Mouse (Mus musculus) monocyte, adult 5-6 weeks (primary cell): ENCODE results near the gene Olfr1510. TPM values are rescaled to one million over a fixed set of nuclear protein-coding genes. Genes with fewer than 3 reads are reported as not detected.
"Not testable (repeated sequence)": the region's sequence is repeated elsewhere in the genome, so short reads cannot be mapped to it uniquely, and the experiment has no call there.

Source experiments
- ATAC-seq: fragments of 153-309, 156-312 bp; replicated peaks from 2 replicates; pipeline ENCODE4 v1.8.0; 2017; ENCODE audit warnings: mild to moderate bottlenecking; ENCODE audit not compliant: low TSS enrichment, insufficient number of reproducible peaks, severe bottlenecking, poor library complexity, low FRiP score
- total RNA-seq: library from RNA; stranded (forward); fragments of 200-1000, 200-491, 200-594 nt; gene quantifications from 3 replicates; pipeline ENCODE4 v1.2.3, GENCODE M21; 2017

Olfr1510 gene
- total RNA-seq = not detected in 3 replicates

DNA sequence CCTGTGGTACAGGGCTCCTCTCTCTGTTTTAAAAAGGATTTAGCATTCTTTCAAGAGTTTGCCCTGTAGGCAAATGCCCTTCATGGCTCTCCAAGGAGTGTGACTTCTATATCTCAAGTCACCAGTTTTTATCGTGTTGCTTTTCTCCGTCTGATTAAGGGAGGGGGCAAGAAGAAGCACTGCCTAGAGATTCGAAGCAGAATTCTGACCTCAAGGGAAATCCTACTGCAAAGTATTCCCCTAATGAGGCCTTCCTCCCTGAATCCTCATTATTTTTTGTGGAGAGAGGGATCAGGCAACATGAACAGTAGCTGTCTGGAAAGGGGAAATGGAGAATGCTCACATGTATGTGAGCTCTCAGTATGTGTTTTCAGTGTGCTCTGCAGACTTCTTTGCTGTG, at the start of gene Olfr1510:
Gene Olfr1510, minus strand, starts transcription at position 101 of the 400 bp plus-strand sequence.
- no peak for ATAC-seq

DNA sequence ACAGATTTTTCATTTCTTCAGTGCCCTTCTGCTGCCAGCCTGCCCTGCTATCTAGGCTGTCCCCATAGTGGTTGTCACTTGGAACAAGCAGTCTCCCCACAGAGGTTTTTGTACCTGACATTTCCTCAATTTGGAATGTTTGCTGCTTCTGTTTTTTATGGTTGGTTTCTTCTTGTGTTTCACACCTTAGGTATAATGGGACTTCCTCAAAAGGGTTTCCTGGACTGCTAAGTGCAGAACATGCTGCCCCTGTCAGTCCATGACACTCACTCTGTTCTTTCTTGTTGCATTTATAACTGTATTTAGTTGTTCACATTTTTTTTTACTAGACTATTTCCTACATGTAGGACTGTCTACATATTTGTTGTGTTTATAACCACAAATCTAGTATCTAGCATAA, 47.8 kb upstream of the Olfr1510 start:
- ATAC-seq = no peak

DNA sequence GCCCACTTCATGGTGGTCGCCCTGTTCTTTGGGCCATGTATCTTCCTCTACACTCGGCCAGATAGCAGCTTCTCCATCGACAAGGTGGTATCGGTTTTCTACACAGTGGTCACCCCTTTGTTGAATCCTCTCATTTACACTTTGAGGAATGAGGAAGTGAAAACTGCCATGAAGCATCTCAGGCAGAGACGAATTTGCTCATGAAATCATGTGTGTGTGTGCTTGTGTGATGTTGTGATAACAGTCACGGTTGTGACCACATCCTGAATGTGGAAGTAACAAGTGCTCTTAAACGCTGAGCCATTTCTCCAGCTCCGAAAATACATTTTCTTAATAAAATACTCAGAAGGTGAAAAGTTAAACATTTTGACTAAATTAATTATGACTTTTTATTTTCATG, 37.0 kb upstream of the Olfr1510 start:
- peak; percentile 66; the same call in 1 of the 2 replicates for ATAC-seq

DNA sequence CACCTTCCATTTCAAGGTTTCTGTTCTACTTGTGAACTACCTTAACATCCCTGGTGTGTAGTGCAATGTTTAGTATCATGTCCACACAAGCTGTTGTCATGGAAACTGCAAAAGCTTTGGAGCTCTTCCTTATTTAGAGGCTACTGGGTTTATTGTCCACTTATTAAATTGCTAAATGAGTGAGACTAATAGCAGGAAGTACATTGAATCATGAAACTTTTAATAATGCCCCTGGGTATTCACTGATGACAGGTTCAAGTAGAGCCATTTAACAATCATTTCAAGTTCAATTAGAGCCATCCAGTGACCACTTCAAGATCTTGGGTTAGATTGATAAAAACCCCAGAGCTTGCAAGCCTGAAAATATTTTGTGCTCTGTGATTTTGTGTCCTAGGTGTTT, 28.5 kb upstream of the Olfr1510 start, which contains the start of gene Olfr1509:
Gene Olfr1509, plus strand, starts transcription at position 301 of the 400 bp plus-strand sequence.
- no peak for ATAC-seq

DNA sequence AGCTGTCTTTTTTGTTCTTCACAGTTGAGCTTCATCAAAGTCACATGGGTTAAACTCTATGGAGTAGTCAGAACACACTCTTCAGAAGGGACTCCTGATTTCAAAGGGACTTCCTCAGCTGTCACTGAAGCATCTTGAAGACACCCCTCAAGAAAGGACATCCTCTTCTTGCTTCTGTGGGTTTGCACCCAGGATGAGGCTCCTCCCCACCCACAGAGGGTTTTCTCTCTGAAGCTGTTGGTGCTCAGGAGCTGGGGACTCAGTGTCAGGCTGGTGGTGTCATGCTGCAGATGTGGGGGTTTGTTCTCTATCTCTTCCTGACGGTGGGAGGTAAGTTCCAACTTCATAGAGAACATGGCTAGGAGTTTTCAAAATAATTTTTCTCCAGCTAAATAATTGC, 13.5 kb upstream of the Olfr1510 start:
- ATAC-seq = no peak

DNA sequence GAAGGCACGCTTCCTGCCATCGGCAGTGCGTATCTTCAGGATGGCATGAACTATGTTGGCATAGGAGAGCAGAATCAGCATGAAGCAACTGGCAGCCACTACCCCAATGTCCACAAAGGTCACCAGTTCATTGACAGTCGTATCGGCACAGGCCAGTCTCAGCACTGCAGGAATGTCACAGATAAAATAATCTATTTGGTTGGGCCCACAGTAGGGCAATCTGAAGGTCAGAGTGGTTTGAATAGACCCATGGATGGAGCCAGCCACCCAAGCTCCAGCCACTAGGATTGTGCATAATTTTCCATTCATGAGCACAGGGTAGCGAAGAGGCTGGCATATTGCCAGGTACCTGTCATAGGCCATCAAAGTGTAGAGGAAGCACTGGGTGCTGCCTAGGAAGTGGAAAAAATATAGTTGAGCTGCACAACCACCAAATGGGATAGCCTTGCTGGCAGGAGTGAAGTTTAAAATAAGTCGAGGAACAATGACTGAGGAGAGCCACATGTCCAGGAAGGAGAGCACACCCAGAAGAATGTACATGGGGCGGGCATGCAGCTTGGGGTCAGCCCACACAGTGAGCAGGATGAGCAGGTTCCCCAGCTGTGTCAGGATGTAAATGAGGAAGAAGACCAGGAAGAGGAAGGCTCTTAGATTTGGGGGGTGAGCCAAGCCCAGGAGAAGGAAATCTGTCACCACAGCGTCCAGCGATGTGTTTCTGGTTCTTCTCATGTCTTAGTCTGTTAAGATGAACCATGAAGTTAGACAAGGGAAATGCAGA, 3.8 kb downstream of the Olfr1510 start:
- ATAC-seq = not testable (repeated sequence)

DNA sequence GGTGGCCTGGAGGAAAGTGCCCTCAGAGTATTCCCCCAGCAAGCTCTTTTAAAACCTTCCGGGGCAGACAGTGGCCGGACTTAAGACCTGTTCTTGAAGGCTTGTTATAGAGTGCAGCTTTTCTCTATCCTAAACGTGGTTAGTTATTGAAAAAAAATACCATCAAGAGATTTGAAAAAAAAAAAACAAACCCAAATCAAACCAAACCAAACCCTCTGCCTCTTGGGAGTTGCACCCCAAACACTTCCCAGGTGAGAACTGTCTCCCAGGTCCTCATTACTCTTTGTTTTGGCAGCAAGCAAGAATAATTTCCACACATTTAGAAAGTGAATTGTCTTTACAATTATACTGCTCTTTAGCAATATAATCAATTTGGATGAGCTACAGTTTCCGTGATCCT, 16.9 kb downstream of the Olfr1510 start, which contains the start of gene Olfr1511:
Gene Olfr1511, minus strand, starts transcription at position 101 of the 400 bp plus-strand sequence.
- ATAC-seq = no peak

DNA sequence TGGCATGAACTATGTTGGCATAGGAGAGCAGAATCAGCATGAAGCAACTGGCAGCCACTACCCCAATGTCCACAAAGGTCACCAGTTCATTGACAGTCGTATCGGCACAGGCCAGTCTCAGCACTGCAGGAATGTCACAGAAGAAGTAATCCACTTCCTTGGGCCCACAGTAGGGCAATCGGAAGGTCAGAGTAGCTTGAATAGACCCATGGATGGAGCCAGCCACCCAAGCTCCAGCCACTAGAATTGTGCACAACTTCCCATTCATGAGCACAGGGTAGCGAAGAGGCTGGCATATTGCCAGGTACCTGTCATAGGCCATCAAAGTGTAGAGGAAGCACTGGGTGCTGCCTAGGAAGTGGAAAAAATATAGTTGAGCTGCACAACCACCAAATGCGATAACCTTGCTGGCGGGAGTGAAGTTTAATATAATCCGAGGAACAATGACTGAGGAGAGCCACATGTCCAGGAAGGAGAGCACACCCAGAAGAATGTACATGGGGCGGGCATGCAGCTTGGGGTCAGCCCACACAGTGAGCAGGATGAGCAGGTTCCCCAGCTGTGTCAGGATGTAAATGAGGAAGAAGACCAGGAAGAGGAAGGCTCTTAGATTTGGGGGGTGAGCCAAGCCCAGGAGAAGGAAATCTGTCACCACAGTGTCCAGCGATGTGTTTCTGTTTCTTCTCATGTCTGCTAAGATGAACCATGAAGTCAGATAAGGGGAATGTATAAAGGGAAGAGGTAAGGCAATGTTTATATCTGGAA, 23.9 kb downstream of the Olfr1510 start:
- 0 out of 2 replicates have a peak, but pooled peaks have one; percentile 35 for ATAC-seq

DNA sequence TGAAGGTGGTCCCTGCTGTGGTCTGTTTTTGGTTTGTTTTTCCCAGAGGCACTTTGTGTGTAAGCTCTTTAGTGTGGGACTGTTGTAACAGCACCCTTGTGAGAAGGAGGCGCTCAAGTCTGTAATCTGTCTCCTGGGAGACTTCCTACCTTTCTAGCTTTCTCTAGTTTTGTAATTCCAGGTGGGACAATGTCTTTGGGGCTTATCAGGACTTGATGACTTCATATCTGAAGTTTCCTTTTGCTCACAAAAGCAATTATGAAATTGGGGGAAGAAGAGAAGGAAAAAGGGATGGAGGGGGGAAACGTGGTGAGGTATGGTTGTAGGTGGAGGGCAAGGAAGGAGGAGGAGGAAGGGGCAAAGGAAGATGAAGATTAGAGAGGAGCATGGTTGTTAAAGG, 35.1 kb downstream of the Olfr1510 start, which contains the start of gene Olfr1512:
Gene Olfr1512, minus strand, starts transcription at position 101 of the 400 bp plus-strand sequence.
- ATAC-seq = no peak

DNA sequence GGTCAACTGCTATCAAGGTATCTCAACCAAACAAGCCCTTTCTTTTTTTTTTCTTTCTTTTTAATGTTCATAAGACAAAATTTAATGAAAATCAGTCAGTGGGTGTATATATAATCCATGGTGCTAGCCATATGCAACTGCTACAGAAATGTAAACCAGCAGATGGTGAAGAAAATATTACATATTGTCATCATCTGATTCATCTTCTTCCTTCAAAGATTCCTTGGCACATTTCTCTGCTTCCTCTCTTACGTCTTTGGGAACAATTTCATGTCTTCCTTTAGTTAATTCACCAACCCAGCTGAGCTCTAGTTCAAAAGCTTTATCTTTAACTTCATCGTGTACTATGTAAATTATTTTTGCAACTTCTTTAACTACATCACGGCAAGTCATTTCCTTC, 45.4 kb downstream of the Olfr1510 start:
- no peak for ATAC-seq

Other genes with a start within 250 kb of the Olfr1510 start
- 96.8 to 144 TPM (median 108 TPM) in 3 replicates for gene Supt16, start 217.0 kb downstream of the Olfr1510 start, total RNA-seq
- gene Chd8, start 156.6 kb downstream of the Olfr1510 start, total RNA-seq = 105 to 153 TPM (median 127 TPM) in 3 replicates
- 56.9 to 65.9 TPM (median 65.4 TPM) in 3 replicates for gene Tox4, start 135.2 kb downstream of the Olfr1510 start, total RNA-seq
- 5.4 to 14.8 TPM (median 12.5 TPM) in 3 replicates for gene Rab2b, start 134.8 kb downstream of the Olfr1510 start, total RNA-seq
- 31.5 to 70.4 TPM (median 65.5 TPM) in 3 replicates for gene Mettl3, start 109.2 kb downstream of the Olfr1510 start, total RNA-seq
- 0.39 to 0.48 TPM in 2 of 3 replicates, not detected in the other for gene Sall2, start 85.6 kb downstream of the Olfr1510 start, total RNA-seq
- gene Olfr1513, start 58.0 kb downstream of the Olfr1510 start, total RNA-seq = not detected in 3 replicates
- gene Olfr1512, start 35.2 kb downstream of the Olfr1510 start, total RNA-seq = not detected in 3 replicates
- gene Olfr1511, start 17.0 kb downstream of the Olfr1510 start, total RNA-seq = not detected in 3 replicates
- gene Olfr1509, start 28.6 kb upstream of the Olfr1510 start, total RNA-seq = not detected in 3 replicates
- not detected in 3 replicates for gene Olfr1508, start 53.1 kb upstream of the Olfr1510 start, total RNA-seq
- gene Olfr1507, start 81.4 kb upstream of the Olfr1510 start, total RNA-seq = not detected in 3 replicates